Mouse (Mus musculus) brain, embryonic 14.5 days (tissue): ENCODE results near the gene Cdc42ep5. TPM values are rescaled to one million over a fixed set of nuclear protein-coding genes. Genes with fewer than 3 reads are reported as not detected.
A peak's percentile ranks its signal among the peaks of the same experiment; 100 is the strongest.

Experiments
- DNase-seq: peaks from one replicate; pipeline ENCODE4 v3.0.0-alpha.2; 2011; ENCODE audit warnings: low read depth
- CTCF ChIP-seq: fragments of 200-500 bp; IDR thresholded peaks from 2 replicates; pipeline ENCODE4 v1.5.1; 2012; ENCODE audit warnings: inconsistent platforms, mild to moderate bottlenecking, moderate library complexity, borderline replicate concordance; ENCODE audit not compliant: insufficient read depth, insufficient read length; ENCODE audit errors: extremely low read depth
- POLR2A ChIP-seq: fragments of 200-500 bp; IDR thresholded peaks from 2 replicates; pipeline ENCODE4 v1.6.1; 2012; ENCODE audit warnings: mild to moderate bottlenecking, inconsistent platforms, borderline replicate concordance; ENCODE audit not compliant: poor library complexity, insufficient read depth, insufficient read length, severe bottlenecking; ENCODE audit errors: extremely low read depth
- polyA plus RNA-seq: library from polyadenylated mRNA; depleted of rRNA; stranded (reverse); fragments of >200 nt; gene quantifications from 2 replicates; pipeline ENCODE4 v1.2.3, GENCODE M21; 2012

Cdc42ep5 gene
- polyA plus RNA-seq, 1 experiment: 9.7 TPM

GRCm38 (mm10) chr7:4151241-4151640 is 13.4 kb downstream of the Cdc42ep5 start:
- TF ChIP-seq CTCF (no peak), POLR2A (no peak)
- no peak for DNase-seq

DNA sequence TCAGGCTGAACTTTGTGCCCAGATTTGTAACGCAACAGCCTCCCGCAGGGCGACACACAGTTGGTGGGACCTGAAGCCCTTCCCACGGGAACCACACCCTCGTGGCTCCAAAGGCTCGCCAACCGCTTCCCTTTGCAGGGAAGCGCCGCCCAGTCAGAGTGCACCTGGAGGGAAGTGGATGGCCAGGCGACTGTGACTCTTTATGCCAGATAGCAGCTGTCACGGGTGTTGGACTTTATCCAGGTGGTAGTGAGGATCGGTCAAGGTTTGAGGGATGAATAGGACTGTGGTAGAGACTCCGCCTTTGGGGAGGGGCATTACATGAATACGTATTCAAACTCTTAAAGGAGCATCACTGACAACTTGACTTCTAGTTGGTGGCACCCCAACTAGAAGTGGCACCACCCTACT is 13.8 kb downstream of the Cdc42ep5 start:
- DNase-seq: peak; percentile 38
- TF ChIP-seq POLR2A (no peak), CTCF (no peak)

GRCm38 (mm10) chr7:4150059-4150541 is 14.6 kb downstream of the Cdc42ep5 start, which contains the start of gene Leng9:
Gene Leng9, minus strand, starts transcription at chr7:4150374.
- DNase-seq: no peak
- TF ChIP-seq CTCF (no peak), POLR2A (no peak)

DNA sequence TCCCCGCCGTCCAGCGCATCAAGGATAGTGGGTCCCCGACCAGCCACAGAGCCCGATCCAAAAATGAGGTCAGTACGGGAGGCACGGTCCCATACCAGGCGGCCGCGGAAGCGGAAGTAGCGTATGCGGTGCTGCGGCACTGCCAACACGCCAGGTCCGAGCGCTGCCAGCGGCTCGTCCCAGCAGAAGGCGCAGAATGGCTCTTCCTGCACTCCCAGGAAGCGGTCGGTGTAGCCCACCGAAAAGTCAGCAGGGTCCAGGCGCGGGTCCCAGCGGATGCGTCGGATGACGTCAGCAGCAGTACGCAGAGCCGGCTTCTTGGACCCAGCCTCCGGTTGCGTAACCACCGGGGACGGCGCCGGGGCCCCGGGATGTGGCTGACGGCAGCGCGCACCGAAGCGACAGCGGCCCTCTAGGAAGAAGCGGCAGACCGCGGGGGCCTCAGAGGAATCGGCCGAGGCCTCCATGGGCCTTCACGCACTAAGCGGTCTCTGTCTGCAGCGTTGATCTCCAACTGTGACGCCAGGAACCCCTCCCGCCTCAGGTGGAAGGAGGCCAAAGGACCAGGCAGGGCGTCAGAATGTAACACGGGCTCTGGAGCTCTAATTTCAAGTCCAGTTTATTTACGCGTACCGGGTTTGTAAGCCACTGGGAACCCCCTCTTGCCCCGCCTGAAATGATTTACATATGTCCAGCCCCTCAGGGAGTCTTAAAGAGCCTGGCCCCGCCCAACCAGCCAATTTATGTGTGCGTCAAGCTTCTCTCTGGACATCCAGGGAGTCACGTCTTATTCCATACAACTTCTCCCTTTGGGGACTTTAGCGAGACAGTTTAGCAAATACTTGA is 15.2 kb downstream of the Cdc42ep5 start:
- DNase-seq: peak; percentile 84
- no peak for TF ChIP-seq POLR2A
- TF ChIP-seq CTCF: no peak

DNA sequence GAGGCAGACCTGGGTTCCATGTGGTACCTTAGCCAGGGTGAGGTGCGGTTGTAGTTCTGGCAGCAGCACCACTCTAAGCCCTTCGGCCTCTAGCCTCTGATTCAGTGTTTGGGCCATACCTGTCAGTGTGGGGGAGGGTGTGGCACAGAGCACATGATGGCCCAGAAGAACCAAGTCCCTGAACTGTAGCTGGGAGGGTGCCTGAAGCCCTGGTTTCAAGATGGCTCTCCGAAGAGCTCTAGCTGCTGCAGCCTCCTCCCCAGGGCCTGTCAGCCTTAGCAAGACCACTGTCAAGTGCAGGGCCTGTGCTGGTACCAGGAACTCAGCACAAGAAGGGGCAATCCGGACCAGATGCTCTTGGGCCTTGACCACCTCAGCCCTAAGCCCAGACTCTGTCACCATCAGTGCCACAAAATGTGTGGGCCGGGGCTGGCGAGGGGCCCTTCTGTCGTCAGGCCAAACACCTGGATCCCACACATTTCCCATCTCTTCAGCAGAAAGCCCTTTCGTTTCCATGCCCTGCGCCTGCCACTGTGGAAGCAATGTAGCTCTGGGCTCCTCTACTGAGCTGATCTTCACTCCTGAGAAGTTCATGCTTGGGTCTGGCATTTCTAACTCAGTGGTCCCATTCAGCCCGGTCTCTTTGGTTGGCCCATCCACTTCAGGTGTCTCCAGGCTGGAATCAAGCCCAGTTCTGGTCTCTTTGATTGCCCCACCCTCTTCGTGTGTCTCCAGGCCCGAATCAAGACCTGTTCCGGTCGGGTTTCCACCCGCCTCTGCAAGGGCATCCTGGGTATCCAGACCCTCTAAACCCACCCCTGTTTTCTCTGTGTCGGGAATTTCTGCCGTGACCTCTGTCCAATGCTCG is 16.1 kb downstream of the Cdc42ep5 start:
- TF ChIP-seq POLR2A (peak; percentile 26; the same call in 1 of the 2 replicates), CTCF (no peak)
- no peak for DNase-seq

GRCm38 (mm10) chr7:4147836-4148235 is 16.8 kb downstream of the Cdc42ep5 start:
- no peak for DNase-seq

GRCm38 (mm10) chr7:4147371-4147770 is 17.3 kb downstream of the Cdc42ep5 start:
- TF ChIP-seq POLR2A: no peak
- no peak for DNase-seq

More at GRCm38 (mm10) chr7:4147836-4148235, 16.8 kb downstream of the Cdc42ep5 start:
- TF ChIP-seq CTCF (no peak), POLR2A (no peak)

GRCm38 (mm10) chr7:4146241-4147180 is 18.1 kb downstream of the Cdc42ep5 start:
- no peak for TF ChIP-seq CTCF
- DNase-seq: no peak

GRCm38 (mm10) chr7:4145552-4146190 is 19.0 kb downstream of the Cdc42ep5 start:
- peak; percentile 51 for DNase-seq
- TF ChIP-seq POLR2A (no peak), CTCF (peak; percentile 74; the same call in 1 of the 2 replicates)

DNA sequence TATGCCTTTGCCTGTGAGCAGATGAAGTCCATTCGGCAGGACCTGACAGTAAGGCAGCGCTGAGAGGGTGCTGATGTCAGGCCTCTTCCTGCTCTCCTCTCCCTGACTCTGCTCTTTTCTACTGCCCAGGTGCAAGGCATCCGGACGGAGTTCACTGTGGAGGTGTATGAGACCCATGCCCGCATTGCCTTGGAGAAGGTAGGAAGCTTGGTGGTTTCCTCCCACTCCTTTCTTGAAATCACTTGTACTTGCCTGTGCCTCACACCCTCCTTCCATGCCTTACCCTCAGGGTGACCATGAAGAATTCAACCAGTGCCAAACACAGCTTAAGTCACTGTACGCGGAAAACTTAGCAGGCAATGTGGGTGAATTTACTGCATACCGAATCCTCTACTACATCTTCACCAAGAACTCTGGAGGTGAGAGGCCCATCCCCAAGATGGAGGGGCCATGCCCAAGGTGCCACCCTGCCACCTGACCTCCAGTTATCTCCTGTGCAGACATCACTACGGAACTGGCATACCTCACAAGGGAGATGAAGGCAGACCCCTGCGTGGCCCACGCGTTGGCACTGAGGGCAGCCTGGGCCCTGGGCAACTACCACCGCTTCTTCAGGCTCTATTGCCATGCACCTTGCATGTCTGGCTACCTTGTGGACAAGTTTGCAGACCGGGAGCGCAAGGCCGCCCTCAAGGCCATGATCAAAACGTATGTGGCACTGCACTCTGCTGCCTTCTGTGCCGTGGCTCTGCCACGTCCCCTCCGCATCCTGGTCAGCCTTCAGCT is 19.7 kb downstream of the Cdc42ep5 start:
- TF ChIP-seq POLR2A (no peak), CTCF (no peak)
- no peak for DNase-seq

GRCm38 (mm10) chr7:4144046-4144445 is 20.6 kb downstream of the Cdc42ep5 start:
- TF ChIP-seq CTCF (no peak), POLR2A (no peak)
- no peak for DNase-seq
